Mouse (Mus musculus) lung, postnatal 0 days (tissue): ENCODE results near the gene Cftr.

ENCODE experiments used
- CTCF ChIP-seq: IDR thresholded peaks from 2 replicates; pipeline ENCODE4 v1.5.1; 2016; ENCODE audit warnings: antibody characterized with exemption, mild to moderate bottlenecking
- EP300 ChIP-seq: IDR thresholded peaks from 2 replicates; pipeline ENCODE4 v1.6.1; 2016; ENCODE audit warnings: antibody characterized with exemption, mild to moderate bottlenecking, control low read depth

- TF ChIP-seq CTCF (no peak), EP300 (no peak)
These were observed 178.8 kb downstream of the Cftr start for GRCm38 (mm10) chr6:18349153-18349858.
